Mouse (Mus musculus) mesoderm, embryonic 11.5 days (tissue): ENCODE data around the gene Sept10.
"Not testable (repeated sequence)": the region's sequence is repeated elsewhere in the genome, so short reads cannot be mapped to it uniquely, and the experiment has no call there.

ENCODE experiments used
- DNase-seq: peaks from one replicate; pipeline ENCODE4 v3.0.0-alpha.2; 2012; ENCODE audit warnings: low read depth, low spot score

Sept10 gene

GRCm38 (mm10) chr10:59131926-59132628 lies 89.6 kb downstream of the Sept10 start:
- peak; percentile 4 for DNase-seq

- DNase-seq: no peak
Observed at GRCm38 (mm10) chr10:59127637-59128036, 94.0 kb downstream of the Sept10 start.

- no peak for DNase-seq
Observed at GRCm38 (mm10) chr10:59125497-59125896, 96.2 kb downstream of the Sept10 start.

- no peak for DNase-seq
Observed at GRCm38 (mm10) chr10:59119811-59120210, 101.8 kb downstream of the Sept10 start.

- DNase-seq: no peak
Observed at GRCm38 (mm10) chr10:59119001-59119400, 102.6 kb downstream of the Sept10 start.

GRCm38 (mm10) chr10:59117555-59117954 lies 104.1 kb downstream of the Sept10 start:
- no peak for DNase-seq

DNA sequence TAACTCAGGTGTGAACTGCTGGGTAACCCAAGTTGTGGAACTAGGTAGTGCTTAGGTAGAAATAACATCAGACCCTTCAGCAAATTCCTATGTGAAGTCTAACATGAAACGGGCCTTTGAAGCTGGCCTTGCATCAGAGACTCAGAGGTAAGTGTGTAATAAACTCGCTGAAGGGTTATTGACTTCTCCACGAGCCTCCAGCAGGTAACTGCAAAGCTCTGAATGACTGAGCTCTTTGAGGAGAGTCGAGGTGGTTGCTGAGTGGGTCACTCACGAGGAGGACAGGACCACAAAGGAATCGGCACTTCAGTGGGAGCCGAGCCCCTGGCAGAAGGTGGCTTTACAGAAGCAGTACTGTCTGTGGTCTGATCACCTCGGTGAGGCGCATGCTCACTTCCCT lies 105.3 kb downstream of the Sept10 start:
- no peak for DNase-seq

- no peak for DNase-seq
Observed at GRCm38 (mm10) chr10:59115691-59116090, 106.0 kb downstream of the Sept10 start.

DNA sequence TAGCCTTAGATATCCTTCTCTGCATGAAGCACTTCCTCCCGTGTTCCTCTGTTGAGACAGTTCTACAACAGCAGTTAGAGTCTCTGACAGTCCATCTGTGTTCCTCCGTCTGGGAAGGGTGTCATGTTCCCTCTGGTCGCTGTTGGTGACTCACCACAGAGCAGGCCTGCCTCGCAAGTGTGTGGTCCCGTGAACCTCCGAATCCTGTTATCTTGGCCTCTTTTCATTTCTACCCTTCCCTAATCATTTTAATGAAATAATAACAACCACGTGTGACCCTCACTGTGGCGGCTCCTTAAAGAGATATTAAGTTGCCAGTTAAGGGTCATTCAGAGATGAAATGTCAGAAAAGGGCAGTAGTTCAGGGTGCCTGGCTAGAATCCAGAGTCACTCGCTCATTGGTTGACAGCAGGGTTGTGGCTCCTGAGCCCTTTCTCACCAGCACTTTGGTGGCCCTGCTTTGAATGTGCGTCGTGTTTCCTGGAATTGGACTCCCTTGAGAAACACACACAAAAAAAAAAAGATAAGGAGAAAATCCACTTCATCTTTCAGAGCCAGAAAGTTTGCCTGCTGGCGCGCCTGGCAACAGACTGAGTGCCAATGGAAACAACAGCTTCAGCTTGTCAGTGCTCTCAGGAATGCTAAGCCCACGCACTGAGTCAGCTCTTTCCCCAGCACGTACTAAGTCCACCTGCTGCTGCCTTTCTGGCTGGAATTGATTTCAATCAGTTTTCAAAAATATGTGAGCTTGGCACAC lies 106.9 kb downstream of the Sept10 start:
- DNase-seq: peak; percentile 28

DNA sequence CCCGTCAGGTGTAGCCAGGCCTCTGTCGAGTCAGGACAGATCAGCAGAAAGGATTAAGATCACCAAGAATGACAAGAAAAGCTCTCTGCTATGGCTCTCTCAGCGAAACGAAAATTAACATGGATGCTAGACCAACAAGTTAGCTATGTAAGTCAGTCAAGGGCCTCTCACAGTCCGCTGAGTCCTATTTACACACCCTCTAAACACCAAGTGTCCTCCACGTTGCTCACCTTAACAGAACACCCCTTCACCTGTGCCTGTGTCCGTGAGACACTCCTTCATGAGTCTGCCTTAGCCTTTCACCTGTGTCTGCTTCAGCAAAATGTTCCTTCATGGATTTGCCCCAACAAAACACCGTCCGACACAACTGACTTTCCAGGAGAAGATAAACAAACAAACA lies 108.3 kb downstream of the Sept10 start:
- no peak for DNase-seq

GRCm38 (mm10) chr10:59112755-59113154 lies 108.9 kb downstream of the Sept10 start:
- no peak for DNase-seq

DNA sequence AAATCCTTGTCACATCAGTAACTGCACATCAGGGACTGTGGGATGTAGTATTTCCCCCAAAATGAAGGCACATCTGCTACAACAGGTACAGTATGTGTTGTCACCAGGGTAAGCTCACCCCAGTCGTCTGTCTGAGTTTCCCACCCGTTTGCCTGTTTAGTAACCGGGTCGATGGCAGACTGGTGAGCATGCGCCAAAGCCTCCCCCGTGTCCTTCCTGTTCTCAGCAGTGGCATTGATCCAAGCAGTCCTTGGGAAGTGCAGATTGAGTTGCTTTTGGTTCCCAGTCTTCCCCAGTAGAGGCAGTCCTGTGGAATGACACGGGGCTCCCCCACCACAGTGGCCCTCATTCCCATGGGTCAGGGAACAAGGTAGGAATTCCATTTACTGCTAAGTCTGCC lies 111.3 kb downstream of the Sept10 start:
- no peak for DNase-seq

- peak; percentile 75 for DNase-seq
Observed at GRCm38 (mm10) chr10:59109015-59109414, 112.6 kb downstream of the Sept10 start.

DNA sequence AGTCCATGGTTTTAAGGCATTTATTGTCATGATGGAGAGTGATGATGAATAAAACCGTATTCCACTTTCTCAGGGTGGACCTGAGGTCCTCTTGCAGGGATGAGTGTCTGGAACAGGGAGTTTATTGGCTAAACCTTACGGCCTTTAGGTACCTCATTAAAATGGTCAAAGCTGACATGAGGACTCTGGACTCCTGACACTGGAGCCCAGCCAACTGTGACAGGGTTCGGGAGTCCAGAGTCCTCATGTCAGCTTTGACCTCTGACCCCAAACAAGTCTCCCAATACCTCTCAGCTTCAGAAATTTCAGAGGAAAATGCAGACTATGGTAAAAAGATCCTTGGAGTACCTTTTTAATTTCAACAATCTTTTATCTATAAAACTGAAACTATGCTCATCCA lies 115.0 kb downstream of the Sept10 start:
- no peak for DNase-seq

GRCm38 (mm10) chr10:59105885-59106284 lies 115.8 kb downstream of the Sept10 start:
- no peak for DNase-seq

GRCm38 (mm10) chr10:59104683-59105082 lies 117.0 kb downstream of the Sept10 start:
- no peak for DNase-seq

DNA sequence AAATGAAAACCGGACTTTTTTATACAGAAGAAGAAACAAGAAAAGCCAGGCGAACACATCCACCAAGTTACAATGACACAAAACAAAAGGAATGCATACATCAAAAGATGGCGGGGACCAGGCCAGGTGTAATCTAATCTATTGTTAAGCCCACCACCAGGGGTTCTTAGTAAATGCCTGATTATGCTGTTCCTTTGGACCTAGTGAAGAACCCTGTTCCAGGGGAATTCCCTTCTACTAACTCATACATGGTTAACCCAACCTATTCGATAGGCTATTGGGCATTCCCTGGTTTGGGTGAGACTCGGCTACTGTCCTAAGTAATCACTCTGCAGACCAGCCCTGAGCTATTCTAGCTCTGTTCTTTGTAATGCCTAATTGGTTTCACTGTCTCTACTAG lies 118.6 kb downstream of the Sept10 start:
- DNase-seq: not testable (repeated sequence)

DNA sequence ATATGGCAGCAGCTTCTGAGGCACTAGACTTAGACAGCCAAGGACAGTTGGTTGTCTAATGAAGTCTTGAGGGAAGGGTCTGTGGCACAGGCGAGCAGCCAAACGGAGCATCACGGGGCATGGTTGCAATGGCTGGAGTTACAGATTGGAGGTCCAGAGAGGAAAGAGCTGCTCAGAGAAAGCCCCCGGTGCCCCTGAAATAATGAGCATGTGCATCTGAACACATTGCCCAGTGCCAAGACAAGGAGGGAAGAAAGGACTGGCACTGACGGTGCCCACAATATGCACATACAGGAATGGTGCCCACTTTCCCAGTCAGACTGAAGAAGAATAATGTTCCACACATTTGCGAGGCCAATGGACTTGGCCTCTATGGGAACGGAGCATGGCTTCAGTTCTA lies 129.7 kb downstream of the Sept10 start:
- no peak for DNase-seq
